Mouse (Mus musculus) lung, postnatal 25 days (tissue): Measurements from ENCODE around the gene Cfap97.
"Not testable (repeated sequence)": the region's sequence is repeated elsewhere in the genome, so short reads cannot be mapped to it uniquely, and the experiment has no call there.

Experiments
- DNase-seq: peaks from one replicate; pipeline ENCODE4 v3.0.0; 2022; ENCODE audit warnings: low spot score

Cfap97 gene

DNA sequence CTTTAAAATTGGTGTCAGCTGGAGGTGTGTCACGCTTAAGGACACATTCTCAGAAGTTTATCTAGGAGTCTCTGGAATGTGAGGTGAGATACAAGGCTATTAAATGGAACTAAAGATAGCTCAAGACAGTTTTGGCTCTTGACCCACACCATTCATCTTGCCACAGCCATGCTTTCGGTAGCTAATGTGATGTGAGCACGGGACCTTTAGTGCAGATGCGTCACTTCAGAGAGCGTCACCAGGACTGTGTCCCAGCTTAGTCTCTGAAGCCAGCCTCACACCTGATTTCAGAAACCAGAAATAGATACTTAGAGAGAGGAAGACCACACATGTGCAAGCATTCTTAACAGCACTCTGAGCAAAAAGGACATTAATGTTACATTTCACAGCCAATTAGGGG is 75.1 kb downstream of the Cfap97 start:
- no peak for DNase-seq

DNA sequence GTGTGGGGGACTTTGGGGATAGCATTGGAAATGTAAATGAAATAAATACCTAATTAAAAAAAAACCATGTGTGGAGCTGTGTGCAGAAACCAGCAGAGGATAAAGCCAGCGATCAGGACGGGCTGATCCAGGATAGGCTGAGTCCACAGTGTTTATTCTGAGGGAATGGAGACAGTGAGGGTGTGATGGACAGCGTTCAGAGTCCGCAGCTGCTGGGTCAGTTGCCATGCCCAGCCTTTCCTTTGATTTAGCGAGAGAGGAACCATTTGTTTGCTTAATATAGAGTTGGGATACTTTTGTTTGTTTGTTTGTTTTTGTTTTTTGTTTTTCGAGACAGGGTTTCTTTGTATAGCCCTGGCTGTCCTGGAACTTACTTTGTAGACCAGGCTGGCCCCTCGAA is 80.4 kb downstream of the Cfap97 start:
- DNase-seq, result not testable (repeated sequence)

DNA sequence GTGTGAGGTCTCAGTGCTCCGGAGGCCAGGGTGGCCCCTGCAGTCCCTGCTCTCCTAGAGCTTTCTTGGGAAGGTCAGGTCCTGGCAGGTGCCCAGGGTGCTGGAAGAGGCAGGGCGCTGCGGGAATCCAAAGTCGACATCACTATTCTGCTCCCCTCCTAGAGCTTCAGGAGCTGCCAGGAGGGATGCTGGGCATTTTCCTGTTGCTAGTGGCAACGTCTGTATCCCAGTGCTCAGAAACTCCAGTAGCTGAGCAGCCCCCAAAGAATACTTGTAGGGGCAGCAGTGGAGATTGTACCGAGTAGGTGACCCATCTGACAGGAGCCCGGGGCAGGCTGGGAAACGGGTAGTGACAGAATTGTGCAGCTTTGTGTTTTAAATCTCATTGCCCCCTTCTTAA is 81.2 kb downstream of the Cfap97 start:
- no peak for DNase-seq

DNA sequence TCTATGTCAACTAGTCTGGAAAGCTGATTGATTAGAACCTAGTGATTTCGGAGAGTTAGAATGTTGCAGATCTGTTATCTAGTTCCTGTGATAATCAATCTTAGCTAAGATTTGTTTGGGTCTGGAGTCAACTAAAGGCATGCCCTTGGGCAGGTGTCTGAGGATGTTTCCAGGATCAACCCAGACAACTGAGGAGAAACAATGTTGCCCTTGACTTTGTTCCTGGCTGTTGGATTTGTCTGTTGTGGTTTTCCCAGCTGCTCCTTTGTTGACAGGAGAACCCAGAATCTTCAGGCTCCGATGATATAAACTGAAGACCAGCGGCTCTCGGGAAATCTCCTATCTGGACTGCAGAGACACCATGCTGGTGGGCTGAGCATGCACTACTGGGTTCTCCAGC is 83.2 kb downstream of the Cfap97 start:
- no peak for DNase-seq

DNA sequence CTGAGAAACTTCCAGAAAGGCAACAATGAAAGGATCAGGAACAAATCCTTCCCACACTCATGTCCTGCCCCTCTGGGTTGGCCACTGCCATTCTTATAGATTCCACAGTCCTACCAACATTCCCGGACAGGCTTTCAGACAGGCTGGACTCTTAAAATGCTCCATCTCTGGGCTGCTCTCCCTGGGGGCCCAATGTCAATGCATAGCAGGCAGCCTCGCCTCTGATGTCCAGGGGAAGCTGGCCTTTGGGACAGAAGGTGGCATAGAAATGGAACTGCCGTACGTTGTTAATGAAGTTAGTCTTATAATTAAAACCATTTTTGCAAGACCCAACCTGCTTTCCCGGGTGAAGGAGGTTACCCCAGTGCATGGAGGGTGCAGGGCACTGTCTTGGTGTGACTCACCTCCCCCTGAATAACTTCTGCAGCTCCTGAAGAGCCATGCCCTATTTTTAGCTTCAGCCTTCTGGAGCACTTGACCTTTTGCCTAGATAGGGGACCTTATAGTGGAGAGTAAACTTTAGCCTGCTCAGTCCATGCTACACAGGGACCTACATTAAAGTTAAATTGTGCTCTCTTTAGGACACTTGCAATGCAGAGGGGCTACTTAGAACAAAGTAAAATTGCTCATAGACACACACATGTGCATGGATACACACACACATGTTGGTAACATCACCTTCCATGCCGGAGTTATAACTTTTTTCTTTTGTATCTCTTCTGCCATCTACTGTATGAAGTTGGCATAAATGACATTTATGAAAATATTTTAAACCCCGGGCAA is 85.1 kb downstream of the Cfap97 start:
- no peak for DNase-seq

DNA sequence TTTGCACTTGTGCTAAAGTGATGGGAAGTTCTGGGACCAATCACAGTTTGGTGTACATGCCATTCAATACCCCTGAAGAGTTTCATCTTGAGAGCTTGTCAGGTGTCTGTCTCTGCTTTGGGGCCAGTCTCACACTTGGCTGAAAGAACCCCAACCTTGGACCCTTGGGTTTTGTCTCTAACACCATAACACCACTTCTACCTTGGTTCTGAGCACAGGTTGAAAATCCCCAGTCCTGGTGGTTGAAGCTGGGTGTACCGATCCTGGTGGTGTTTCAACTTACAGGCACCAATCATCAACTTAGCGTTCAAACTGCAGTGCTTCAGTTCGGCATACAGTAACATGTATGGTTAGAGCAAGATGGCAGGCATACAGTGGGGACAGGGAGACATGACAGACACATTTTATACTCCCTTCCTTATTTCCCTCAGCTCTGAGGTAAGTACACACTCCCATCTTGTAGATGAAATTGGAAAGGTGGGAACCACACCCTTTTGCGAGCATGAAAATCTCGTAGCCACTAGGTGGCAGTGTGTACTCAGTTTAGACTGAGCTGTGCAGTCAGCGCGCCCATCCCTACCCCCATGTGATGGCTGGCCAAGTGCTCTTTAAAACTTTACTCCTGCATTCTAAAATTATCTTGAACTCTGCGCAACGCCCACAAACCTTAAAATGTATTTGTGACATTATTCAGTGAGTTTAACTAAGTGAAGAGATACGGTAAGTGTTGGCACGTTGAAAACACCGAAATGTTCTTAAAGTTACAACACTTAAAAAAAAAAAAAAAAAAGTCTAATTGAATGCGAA is 90.2 kb downstream of the Cfap97 start:
- DNase-seq, result peak; percentile 75

DNA sequence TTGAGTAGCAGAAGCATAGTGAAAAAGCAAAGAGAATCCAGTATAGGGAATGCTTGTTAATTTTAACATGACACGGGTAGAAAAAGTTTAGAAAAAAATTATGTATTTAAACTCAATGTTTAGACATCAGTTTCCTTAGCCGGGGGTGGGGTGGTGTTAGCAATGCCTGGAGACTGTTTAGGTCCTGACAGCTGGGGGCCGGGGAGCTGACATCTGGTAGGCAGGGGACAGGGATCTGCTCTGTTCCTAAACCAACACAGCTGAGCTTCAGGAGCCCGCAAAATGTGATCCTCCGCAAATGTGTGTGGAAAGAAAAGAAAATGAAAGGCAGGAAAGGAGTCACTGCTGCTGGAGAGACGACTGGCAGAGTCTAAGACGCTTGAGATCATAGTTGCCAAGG is 91.4 kb downstream of the Cfap97 start:
- DNase-seq, result no peak
